Mouse (Mus musculus): ENCODE data around the gene Btbd35f29. TPM values are rescaled to one million over a fixed set of nuclear protein-coding genes. Genes with fewer than 3 reads are reported as not detected.
"Not testable (repeated sequence)": the region's sequence is repeated elsewhere in the genome, so short reads cannot be mapped to it uniquely, and the experiment has no call there.

Gene Btbd35f29
- not detected for total RNA-seq (2022)

DNA sequence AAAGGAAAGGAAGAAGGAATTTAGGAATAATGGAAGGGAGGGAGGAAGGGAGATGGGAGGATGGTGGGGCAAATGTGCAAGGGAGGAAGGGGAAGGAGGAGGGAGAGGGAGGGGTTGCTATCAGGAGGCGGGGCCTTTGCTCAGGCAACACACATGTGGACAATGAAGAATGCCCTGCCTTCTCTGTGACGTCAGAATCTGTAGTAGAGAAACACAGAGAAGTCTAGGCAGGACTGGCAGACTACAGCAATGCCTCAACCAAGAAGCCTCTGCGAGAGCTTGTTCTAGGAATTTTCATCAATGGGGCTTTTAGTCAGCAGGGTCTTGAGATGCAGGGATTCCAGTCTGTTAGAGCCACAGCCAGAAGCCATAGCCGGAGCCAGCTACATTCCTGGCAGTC, at the start of gene Btbd35f29:
Gene Btbd35f29 (plus strand): TSS at position 301 of the 400 bp plus-strand sequence.
- DNase-seq (ENCODE audit: low spot score in 2 of 2): not testable (repeated sequence)

DNA sequence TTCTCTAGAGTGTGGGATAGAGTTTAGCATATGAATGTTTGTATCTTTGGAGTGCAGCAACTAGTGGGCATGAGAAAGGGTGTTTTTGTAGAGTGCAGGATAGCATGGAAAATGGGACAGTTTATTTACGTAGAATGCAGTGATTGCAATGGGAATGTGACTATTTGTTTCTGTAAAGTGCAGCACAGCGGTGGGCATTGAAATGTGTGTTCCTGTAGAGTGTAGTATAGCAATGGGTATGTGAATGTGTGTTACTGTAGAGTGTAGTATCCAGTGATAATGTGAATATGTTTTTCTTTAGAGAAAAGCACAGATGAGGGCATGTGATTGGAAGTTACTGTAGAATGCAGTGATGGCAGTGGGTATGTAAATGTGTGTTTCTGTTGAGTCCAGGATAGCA, 23.9 kb downstream of the Btbd35f29 start:
- DNase-seq (ENCODE audit: low spot score in 2 of 2): peak in 1 of 2 experiments; percentile 25

DNA sequence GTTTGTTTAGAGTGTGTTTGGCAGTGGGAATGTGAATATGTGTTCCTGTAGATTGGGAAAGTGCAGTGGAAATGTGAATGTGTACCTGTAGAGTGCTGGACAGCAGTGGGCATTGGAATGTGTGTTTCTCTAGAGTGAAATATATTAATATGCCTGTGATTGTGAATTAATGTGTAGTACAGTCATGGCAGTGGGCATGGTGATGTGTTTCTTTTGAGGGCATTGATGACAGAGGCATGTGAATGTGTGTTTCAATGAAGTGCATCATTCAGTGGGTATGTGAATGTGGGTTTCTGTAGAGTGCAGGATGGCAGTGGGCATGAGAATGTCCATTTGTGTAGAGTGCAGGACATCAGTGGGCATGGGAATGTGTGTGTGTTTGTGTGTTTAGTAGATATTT, 27.7 kb downstream of the Btbd35f29 start:
- not testable (repeated sequence) for DNase-seq (ENCODE audit: low spot score in 2 of 2)

GRCm38 (mm10) chrX:31145835-31146234, 28.4 kb downstream of the Btbd35f29 start:
- peak in 1 of 2 experiments; percentile 10 for DNase-seq (ENCODE audit: low spot score in 2 of 2)

DNA sequence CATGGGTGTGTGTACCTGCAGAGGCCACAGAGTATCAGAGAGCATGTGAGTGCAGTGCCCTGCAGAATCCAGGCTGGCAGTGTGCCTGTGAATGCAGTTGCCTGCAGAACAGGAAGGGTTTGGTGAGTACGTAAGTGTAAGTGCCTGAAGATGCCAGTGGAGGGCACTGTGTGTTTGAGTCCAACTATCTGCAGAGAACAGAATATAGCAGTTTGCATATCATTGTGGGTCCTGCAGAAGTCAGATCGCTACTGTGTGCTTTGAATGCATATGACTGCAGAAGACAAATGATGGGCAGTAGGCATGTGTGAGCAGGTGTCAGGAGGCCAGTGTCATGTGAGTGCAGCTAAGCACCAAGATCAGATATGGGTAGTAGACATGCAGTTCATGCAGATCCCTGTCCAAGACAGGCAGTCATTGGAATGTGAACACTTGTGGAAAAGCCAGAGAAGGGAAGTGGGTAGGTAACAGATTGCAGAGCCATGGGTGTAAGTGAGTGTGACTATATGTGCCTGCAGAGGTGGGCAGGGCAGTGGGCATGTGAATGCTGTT, 41.1 kb downstream of the Btbd35f29 start:
- DNase-seq (ENCODE audit: low spot score in 2 of 2): peak in 1 of 2 experiments; percentile 10

GRCm38 (mm10) chrX:31159450-31160322, 42.2 kb downstream of the Btbd35f29 start:
- DNase-seq (ENCODE audit: low spot score in 2 of 2): peak in 1 of 2 experiments; percentile 27

GRCm38 (mm10) chrX:31160554-31160953, 43.1 kb downstream of the Btbd35f29 start:
- peak in 1 of 2 experiments; percentile 47 for DNase-seq (ENCODE audit: low spot score in 2 of 2)

- peak in 1 of 2 experiments; percentile 22 for DNase-seq (ENCODE audit: low spot score in 2 of 2)
These were observed 45.2 kb downstream of the Btbd35f29 start for GRCm38 (mm10) chrX:31162638-31163037.

- not testable (repeated sequence) for DNase-seq (ENCODE audit: low spot score in 2 of 2)
These were observed 47.7 kb downstream of the Btbd35f29 start for GRCm38 (mm10) chrX:31165193-31165592.

Other genes with a start within 250 kb of the Btbd35f29 start
- gene Spin2f, start 136.2 kb downstream of the Btbd35f29 start, total RNA-seq (2022): not detected
- not detected for gene Btbd35f26, start 218.8 kb downstream of the Btbd35f29 start, total RNA-seq (2022)